Mouse (Mus musculus): ENCODE measurements around the gene Sod1. TPM values are rescaled to one million over a fixed set of nuclear protein-coding genes. Genes with fewer than 3 reads are reported as not detected.
"Not testable (repeated sequence)": the region's sequence is repeated elsewhere in the genome, so short reads cannot be mapped to it uniquely, and the experiment has no call there.

The Sod1 gene
- polyA plus RNA-seq, 1 experiment from 2014 or later: 1,474 TPM

GRCm38 (mm10) chr16:90216414-90216813 lies 4.1 kb upstream of the Sod1 start:
- Histone ChIP-seq H3K27ac (ENCODE audit: low read depth) (peak overlapping the region; percentile 35; the same call in 1 of the 2 replicates), H3K9me3 (ENCODE audit: low read length) (no peaks in the 10 kb centered on the region), H3K27me3 (ENCODE audit: insufficient read depth, low read length) (no peaks in the 10 kb centered on the region), H3K4me1 (ENCODE audit: insufficient read depth) (peaks cover 16% of the 10 kb centered on the region), H3K4me3 (ENCODE audit: low read depth, low read length) (no peak overlapping the region), H3K9ac (replicated peaks) (no peak overlapping the region), H3K4me2 (ENCODE audit: low read depth, low read length) (no peak overlapping the region), H3K36me3 (replicated peaks; ENCODE audit: insufficient read depth, low read length) (no peaks in the 10 kb centered on the region)
- no peak for ATAC-seq
- no peak for DNase-seq
- TF ChIP-seq EP300 (IDR thresholded peaks at IDR 0.05; ENCODE audit: low read depth) (no peak), CTCF (IDR thresholded peaks at IDR 0.05; ENCODE audit: low read depth) (no peak)
- WGBS (ENCODE audit: insufficient replicate concordance): 61% methylated on average over 2 of the region's 2 CpGs

GRCm38 (mm10) chr16:90217356-90217755 lies 3.2 kb upstream of the Sod1 start:
- H3K36me3 ChIP-seq (replicated peaks; ENCODE audit: insufficient read depth, low read length): peaks cover under 1% of the 10 kb centered on the region; the same call in 1 of the 2 replicates
- H3K4me1 ChIP-seq (ENCODE audit: insufficient read depth): peaks cover 20% of the 10 kb centered on the region
- H3K9me3 ChIP-seq (ENCODE audit: low read length): no peaks in the 10 kb centered on the region
- H3K27me3 ChIP-seq (ENCODE audit: insufficient read depth, low read length): no peaks in the 10 kb centered on the region
- no peak overlapping the region for H3K9ac ChIP-seq (replicated peaks)
- ATAC-seq: no peak
- DNase-seq: no peak
- H3K4me2 ChIP-seq (ENCODE audit: low read depth, low read length): no peak overlapping the region
- peak overlapping the region; percentile 13; the same call in 1 of the 2 replicates for H3K27ac ChIP-seq (ENCODE audit: low read depth)
- TF ChIP-seq CTCF (IDR thresholded peaks at IDR 0.05; ENCODE audit: low read depth) (no peak), EP300 (IDR thresholded peaks at IDR 0.05; ENCODE audit: low read depth) (no peak)
- 53% methylated on average over 3 of the region's 3 CpGs for WGBS (ENCODE audit: insufficient replicate concordance)
- no peak overlapping the region for H3K4me3 ChIP-seq (ENCODE audit: low read depth, low read length)

- ATAC-seq (no peak), DNase-seq (no peak)
- Histone ChIP-seq H3K36me3 (replicated peaks; ENCODE audit: insufficient read depth, low read length) (peaks cover 2% of the 10 kb centered on the region; the same call in 1 of the 2 replicates), H3K4me2 (ENCODE audit: low read depth, low read length) (no peak overlapping the region), H3K9ac (replicated peaks) (no peak overlapping the region), H3K4me3 (ENCODE audit: low read depth, low read length) (no peak overlapping the region), H3K4me1 (ENCODE audit: insufficient read depth) (peaks cover 25% of the 10 kb centered on the region), H3K9me3 (ENCODE audit: low read length) (no peaks in the 10 kb centered on the region), H3K27me3 (ENCODE audit: insufficient read depth, low read length) (no peaks in the 10 kb centered on the region), H3K27ac (ENCODE audit: low read depth) (0 out of 2 replicates have a peak overlapping the region, but pooled peaks have one; percentile 36)
- TF ChIP-seq EP300 (IDR thresholded peaks at IDR 0.05; ENCODE audit: low read depth) (no peak), CTCF (IDR thresholded peaks at IDR 0.05; ENCODE audit: low read depth) (no peak)
- WGBS (ENCODE audit: insufficient replicate concordance): 48% methylated on average over 4 of the region's 4 CpGs
Measured at GRCm38 (mm10) chr16:90217926-90218325, 2.6 kb upstream of the Sod1 start.

GRCm38 (mm10) chr16:90219445-90219844 lies 1.1 kb upstream of the Sod1 start:
- Histone ChIP-seq H3K36me3 (replicated peaks; ENCODE audit: insufficient read depth, low read length) (peaks cover 13% of the 10 kb centered on the region), H3K4me1 (ENCODE audit: insufficient read depth) (peaks cover 31% of the 10 kb centered on the region)
- not testable (repeated sequence) for H3K4me2 ChIP-seq (ENCODE audit: low read depth, low read length); H3K27me3 ChIP-seq (ENCODE audit: insufficient read depth, low read length); H3K9ac ChIP-seq (replicated peaks); H3K27ac ChIP-seq (ENCODE audit: low read depth); H3K9me3 ChIP-seq (ENCODE audit: low read length); DNase-seq; H3K4me3 ChIP-seq (ENCODE audit: low read depth, low read length); ATAC-seq
- 59% methylated on average over 4 of the region's 4 CpGs for WGBS (ENCODE audit: insufficient replicate concordance)

GRCm38 (mm10) chr16:90220892-90221431 lies 408 bp downstream of the Sod1 start:
- no peak for DNase-seq
- no peak for TF ChIP-seq EP300 (IDR thresholded peaks at IDR 0.05; ENCODE audit: low read depth)
- no peak for TF ChIP-seq CTCF (IDR thresholded peaks at IDR 0.05; ENCODE audit: low read depth)

GRCm38 (mm10) chr16:90221441-90222070 lies 1.0 kb downstream of the Sod1 start:
- ATAC-seq (peak; percentile 14), DNase-seq (no peak)
- Histone ChIP-seq H3K27ac (ENCODE audit: low read depth) (peak overlapping the region; percentile 97), H3K9ac (replicated peaks) (peak overlapping the region; percentile 84), H3K27me3 (ENCODE audit: insufficient read depth, low read length) (no peaks in the 10 kb centered on the region), H3K4me3 (ENCODE audit: low read depth, low read length) (peak overlapping the region; percentile 79), H3K4me2 (ENCODE audit: low read depth, low read length) (peak overlapping the region; percentile 89), H3K4me1 (ENCODE audit: insufficient read depth) (peaks cover 25% of the 10 kb centered on the region), H3K9me3 (ENCODE audit: low read length) (no peaks in the 10 kb centered on the region), H3K36me3 (replicated peaks; ENCODE audit: insufficient read depth, low read length) (peaks cover 33% of the 10 kb centered on the region)
- TF ChIP-seq CTCF (IDR thresholded peaks at IDR 0.05; ENCODE audit: low read depth) (no peak), EP300 (IDR thresholded peaks at IDR 0.05; ENCODE audit: low read depth) (no peak)
- WGBS (ENCODE audit: insufficient replicate concordance): 2% methylated on average over 20 of the region's 20 CpGs

More at GRCm38 (mm10) chr16:90220892-90221431, 408 bp downstream of the Sod1 start:
- no peaks in the 10 kb centered on the region for H3K27me3 ChIP-seq (ENCODE audit: insufficient read depth, low read length)
- ATAC-seq: peak; percentile 79
- H3K4me1 ChIP-seq (ENCODE audit: insufficient read depth): peaks cover 25% of the 10 kb centered on the region
- H3K9ac ChIP-seq (replicated peaks): peak overlapping the region; percentile 84
- H3K36me3 ChIP-seq (replicated peaks; ENCODE audit: insufficient read depth, low read length): peaks cover 27% of the 10 kb centered on the region
- peak overlapping the region; percentile 79 for H3K4me3 ChIP-seq (ENCODE audit: low read depth, low read length)
- H3K4me2 ChIP-seq (ENCODE audit: low read depth, low read length): peak overlapping the region; percentile 89
- 5% methylated on average over 38 of the region's 52 CpGs for WGBS (ENCODE audit: insufficient replicate concordance)
- H3K9me3 ChIP-seq (ENCODE audit: low read length): no peaks in the 10 kb centered on the region
- H3K27ac ChIP-seq (ENCODE audit: low read depth): peak overlapping the region; percentile 97

Measured in liver, postnatal 0 days (tissue).